Mouse (Mus musculus) hindbrain, embryonic 15.5 days (tissue): Measurements from ENCODE around the gene Spata2. TPM values are rescaled to one million over a fixed set of nuclear protein-coding genes. Genes with fewer than 3 reads are reported as not detected.

ENCODE experiments used
- ATAC-seq: fragments of 200-750 bp; cut with Nextera tagmentation; 2 replicates; pipeline ENCODE4 v1.8.0; 2017; ENCODE audit warnings: low read depth, moderate number of reproducible peaks, moderate TSS enrichment; ENCODE audit not compliant: low FRiP score
- H3K27ac ChIP-seq: fragments of 300-500 bp; sonication (generic); replicated peaks from 2 replicates; pipeline ENCODE4 v1.5.1; 2015; ENCODE audit warnings: mild to moderate bottlenecking, inconsistent platforms
- H3K27me3 ChIP-seq: fragments of 300-500 bp; sonication (generic); 2 replicates; pipeline ENCODE4 v1.6.1; 2015; ENCODE audit warnings: control low read depth, inconsistent platforms
- H3K36me3 ChIP-seq: fragments of 300-500 bp; sonication (generic); 2 replicates; pipeline ENCODE4 v1.6.1; 2015; ENCODE audit warnings: control low read depth, inconsistent platforms
- H3K4me1 ChIP-seq: fragments of 300-500 bp; sonication (generic); replicated peaks from 2 replicates; pipeline ENCODE4 v1.6.1; 2015; ENCODE audit warnings: control low read depth, inconsistent platforms
- H3K4me2 ChIP-seq: fragments of 300-500 bp; sonication (generic); 2 replicates; pipeline ENCODE4 v1.6.1; 2015; ENCODE audit warnings: moderate library complexity, mild to moderate bottlenecking, inconsistent platforms
- H3K4me3 ChIP-seq: fragments of 300-500 bp; sonication (generic); 2 replicates; pipeline ENCODE4 v1.5.1; 2015; ENCODE audit warnings: mild to moderate bottlenecking, inconsistent platforms
- H3K9ac ChIP-seq: fragments of 300-500 bp; sonication (generic); 2 replicates; pipeline ENCODE4 v1.6.1; 2015; ENCODE audit warnings: inconsistent platforms
- H3K9me3 ChIP-seq: fragments of 300-500 bp; sonication (generic); 2 replicates; pipeline ENCODE4 v1.6.1; 2016; ENCODE audit warnings: control low read depth, inconsistent platforms
- WGBS: fragments of 180-500 bp; shearing (Covaris S2); methylation state at CpG from one replicate; pipeline ENCODE4 v1.1.7; 2015; 5-methylcytosine and 5-hydroxymethylcytosine counted together
- polyA plus RNA-seq: library from polyadenylated mRNA; unstranded; fragments of >200 nt; fragmentation: Nextera tagmentation; extraction: Ambion mirVana; gene quantifications from 2 replicates; pipeline ENCODE4 v1.2.1, GENCODE M21; 2015

Gene Spata2
- polyA plus RNA-seq, 1 experiment from 2014 or later: 33.4 TPM

- WGBS: 81% methylated on average over 7 of the region's 7 CpGs
- no peaks in the 10 kb centered on the region for H3K9me3 ChIP-seq
- no peak overlapping the region for H3K4me3 ChIP-seq
- no peak overlapping the region for H3K4me2 ChIP-seq
- no peaks in the 10 kb centered on the region for H3K4me1 ChIP-seq
- ATAC-seq: no peak
- H3K36me3 ChIP-seq: peaks cover 16% of the 10 kb centered on the region
- H3K9ac ChIP-seq: no peak overlapping the region
- H3K27ac ChIP-seq: no peak overlapping the region
- H3K27me3 ChIP-seq: no peaks in the 10 kb centered on the region
Measured at GRCm38 (mm10) chr2:167431418-167431776, 61.3 kb downstream of the Spata2 start.

Other genes with a start within 250 kb of the Spata2 start
- 31.5 and 34.2 TPM in 2 replicates for gene B4galt5, start 143.7 kb downstream of the Spata2 start, polyA plus RNA-seq
- 20.9 TPM in 2 replicates for gene Slc9a8, start 71.2 kb downstream of the Spata2 start, polyA plus RNA-seq
- 112 and 115 TPM in 2 replicates for gene Rnf114, start 242 bp downstream of the Spata2 start, polyA plus RNA-seq
- gene Snai1, start 45.3 kb upstream of the Spata2 start, polyA plus RNA-seq: 5.9 and 6.6 TPM in 2 replicates
- 334 and 356 TPM in 2 replicates for gene Ube2v1, start 139.2 kb upstream of the Spata2 start, polyA plus RNA-seq
- gene Gm20431, start 168.6 kb upstream of the Spata2 start, polyA plus RNA-seq: 8.6 and 11.5 TPM in 2 replicates
- 3.2 and 3.3 TPM in 2 replicates for gene Cebpb, start 196.0 kb upstream of the Spata2 start, polyA plus RNA-seq
- 39.4 and 42.5 TPM in 2 replicates for gene Tmem189, start 196.9 kb upstream of the Spata2 start, polyA plus RNA-seq